Mouse (Mus musculus): ENCODE data around the gene Evpl.

Evpl gene

DNA sequence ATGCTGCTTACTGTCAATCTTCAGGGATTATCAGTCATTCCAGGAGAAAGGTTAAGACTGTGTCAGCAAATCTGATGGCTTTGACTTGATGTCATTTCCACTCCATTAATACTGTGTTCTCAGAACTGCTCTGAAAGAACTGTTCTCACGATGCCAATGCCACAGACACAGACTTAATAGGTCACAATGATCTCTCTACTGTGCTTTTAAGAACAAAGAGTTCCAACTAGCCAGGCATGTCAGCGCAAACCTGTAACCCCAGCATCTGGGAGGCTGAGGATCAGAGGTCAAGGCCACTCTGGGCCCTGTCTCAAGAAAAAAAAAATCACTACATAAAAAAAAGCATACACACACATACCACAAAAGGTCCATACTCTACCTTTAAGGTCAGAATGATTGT lies 65.9 kb downstream of the Evpl start:
- no peak for DNase-seq (ENCODE audit: inconsistent ontology term)

Data from Muller cell, postnatal 12 days (primary cell).